Mouse (Mus musculus) heart, postnatal 0 days (tissue): ENCODE data around the gene Fzd2.

Source experiments
- CTCF ChIP-seq: IDR thresholded peaks from 2 replicates; pipeline ENCODE4 v1.5.1; 2016; ENCODE audit warnings: antibody characterized with exemption, control low read depth, low read depth
- EP300 ChIP-seq: IDR thresholded peaks from 2 replicates; pipeline ENCODE4 v1.6.1; 2016; ENCODE audit warnings: antibody characterized with exemption, low read depth

DNA sequence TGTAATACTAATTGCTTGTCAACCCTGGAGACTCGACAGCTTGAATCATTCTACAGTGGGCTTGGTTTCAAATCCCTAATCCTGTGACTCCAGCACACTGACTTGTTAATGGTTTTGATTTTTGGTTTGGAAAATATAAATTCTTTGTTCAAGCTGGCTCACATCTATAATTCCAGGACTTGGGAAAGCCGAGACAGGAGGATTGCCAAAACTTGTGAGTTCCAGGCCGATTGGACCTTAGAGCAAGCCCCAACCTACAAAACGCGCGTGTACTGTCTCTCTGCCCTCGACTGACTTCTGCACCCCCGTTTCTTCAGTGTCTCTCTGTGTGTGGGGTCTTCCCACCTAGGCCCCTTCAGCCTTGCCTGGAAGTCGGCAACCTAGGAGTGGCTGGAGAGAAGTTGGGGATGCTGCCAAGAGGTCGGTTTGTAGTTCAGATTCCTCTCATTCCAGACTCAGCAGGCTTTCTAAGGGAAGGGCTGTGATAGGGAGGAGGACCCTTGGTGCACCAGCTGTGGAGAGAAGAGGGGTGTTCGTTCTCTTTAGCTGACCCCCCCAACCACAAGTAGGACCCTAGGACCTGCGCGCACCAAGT lies 22.1 kb upstream of the Fzd2 start:
- no peak for TF ChIP-seq CTCF
- TF ChIP-seq EP300 = no peak
